Mouse (Mus musculus): Measurements from ENCODE around the gene Mrps6. TPM values are rescaled to one million over a fixed set of nuclear protein-coding genes. Genes with fewer than 3 reads are reported as not detected.

The Mrps6 gene
- polyA plus RNA-seq, 1 experiment from 2014 or later = 149 TPM

DNA sequence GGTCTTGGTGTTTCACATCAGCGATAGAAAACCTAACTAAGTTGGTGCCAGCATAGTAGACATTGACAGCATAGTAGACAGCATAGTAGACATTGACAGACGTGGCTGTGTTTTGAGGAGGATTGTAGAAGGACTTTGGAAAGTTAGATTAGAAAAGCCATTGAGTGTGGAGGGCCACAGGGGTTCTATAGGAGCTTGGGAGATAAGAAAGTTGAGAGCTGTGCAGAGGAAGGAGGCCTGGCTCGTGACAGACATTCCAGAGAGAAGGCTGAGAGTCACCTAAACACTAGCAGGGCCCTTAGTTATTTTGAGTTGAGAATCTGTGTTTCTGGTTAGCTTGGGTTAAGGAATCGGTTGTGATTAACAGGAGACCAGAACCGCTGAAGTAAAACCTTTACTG is 69.6 kb downstream of the Mrps6 start:
- Histone ChIP-seq H3K4me1 (ENCODE audit: control insufficient read depth in 2 of 2, insufficient read depth in 2 of 2, low read length in 2 of 2) (no peaks in the 10 kb centered on the region), H3K4me2 (ENCODE audit: low read length) (no peak overlapping the region), H3K9ac (ENCODE audit: low read length) (no peak overlapping the region), H3K27me3 (ENCODE audit: control insufficient read depth, insufficient read depth, low read length) (no peaks in the 10 kb centered on the region), H3K36me3 (ENCODE audit: control insufficient read depth, insufficient read depth, low read length) (no peaks in the 10 kb centered on the region), H3K9me3 (ENCODE audit: control insufficient read depth, low read length) (peaks cover 9% of the 10 kb centered on the region), H3K27ac (replicated peaks in 1 of 2; ENCODE audit: control insufficient read depth in 1 of 2, insufficient read depth in 1 of 2, low read depth in 2 of 2, low read length in 2 of 2) (no peak overlapping the region), H3K4me3 (ENCODE audit: control insufficient read depth in 1 of 2, insufficient read depth in 1 of 2, low read depth in 1 of 2, low read length in 2 of 2) (no peak overlapping the region)
- ATAC-seq (ENCODE audit: insufficient number of reproducible peaks, insufficient read depth, low FRiP score, low read depth) = no peak
- WGBS = 53% methylated on average over 5 of the region's 5 CpGs

- Histone ChIP-seq H3K27ac (replicated peaks in 1 of 2; ENCODE audit: control insufficient read depth in 1 of 2, insufficient read depth in 1 of 2, low read depth in 2 of 2, low read length in 2 of 2) (no peak overlapping the region), H3K9ac (ENCODE audit: low read length) (no peak overlapping the region), H3K9me3 (ENCODE audit: control insufficient read depth, low read length) (peaks cover 2% of the 10 kb centered on the region; the same call in 1 of the 2 replicates), H3K4me1 (ENCODE audit: control insufficient read depth in 2 of 2, insufficient read depth in 2 of 2, low read length in 2 of 2) (no peaks in the 10 kb centered on the region), H3K4me2 (ENCODE audit: low read length) (no peak overlapping the region), H3K4me3 (ENCODE audit: control insufficient read depth in 1 of 2, insufficient read depth in 1 of 2, low read depth in 1 of 2, low read length in 2 of 2) (no peak overlapping the region), H3K36me3 (ENCODE audit: control insufficient read depth, insufficient read depth, low read length) (no peaks in the 10 kb centered on the region), H3K27me3 (ENCODE audit: control insufficient read depth, insufficient read depth, low read length) (no peaks in the 10 kb centered on the region)
- ATAC-seq (ENCODE audit: insufficient number of reproducible peaks, insufficient read depth, low FRiP score, low read depth) = no peak
- 91% methylated on average over 8 of the region's 8 CpGs for WGBS
Measured at GRCm38 (mm10) chr16:92129843-92130242, 71.8 kb downstream of the Mrps6 start.

DNA sequence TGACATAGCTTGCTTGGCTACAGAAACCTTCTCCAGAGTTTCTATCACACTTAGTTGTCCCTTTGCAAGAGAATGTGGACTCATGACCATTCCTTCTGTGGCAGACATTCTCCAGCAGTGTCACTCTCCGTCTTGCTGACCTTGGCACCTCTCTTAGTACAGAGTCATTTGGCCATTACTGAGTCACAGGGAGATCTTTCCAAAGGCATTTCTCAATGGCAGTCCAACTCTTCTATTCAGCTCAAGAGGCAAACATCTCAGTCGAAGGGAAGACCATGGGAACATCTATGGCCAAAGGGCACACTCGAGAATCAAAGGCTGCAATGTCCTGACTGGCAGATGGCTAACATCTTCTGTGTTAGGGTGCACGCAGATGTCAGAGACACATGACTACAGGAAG is 74.4 kb downstream of the Mrps6 start:
- H3K27ac ChIP-seq (replicated peaks in 1 of 2; ENCODE audit: control insufficient read depth in 1 of 2, insufficient read depth in 1 of 2, low read depth in 2 of 2, low read length in 2 of 2) = no peak overlapping the region
- 70% methylated on average over 4 of the region's 4 CpGs for WGBS
- no peaks in the 10 kb centered on the region for H3K27me3 ChIP-seq (ENCODE audit: control insufficient read depth, insufficient read depth, low read length)
- no peaks in the 10 kb centered on the region for H3K9me3 ChIP-seq (ENCODE audit: control insufficient read depth, low read length)
- no peak overlapping the region for H3K4me2 ChIP-seq (ENCODE audit: low read length)
- H3K4me1 ChIP-seq (ENCODE audit: control insufficient read depth in 2 of 2, insufficient read depth in 2 of 2, low read length in 2 of 2) = no peaks in the 10 kb centered on the region
- no peaks in the 10 kb centered on the region for H3K36me3 ChIP-seq (ENCODE audit: control insufficient read depth, insufficient read depth, low read length)
- no peak for ATAC-seq (ENCODE audit: insufficient number of reproducible peaks, insufficient read depth, low FRiP score, low read depth)
- no peak overlapping the region for H3K9ac ChIP-seq (ENCODE audit: low read length)
- H3K4me3 ChIP-seq (ENCODE audit: control insufficient read depth in 1 of 2, insufficient read depth in 1 of 2, low read depth in 1 of 2, low read length in 2 of 2) = no peak overlapping the region

- Histone ChIP-seq H3K27ac (replicated peaks in 1 of 2; ENCODE audit: control insufficient read depth in 1 of 2, insufficient read depth in 1 of 2, low read depth in 2 of 2, low read length in 2 of 2) (no peak overlapping the region), H3K9ac (ENCODE audit: low read length) (no peak overlapping the region), H3K27me3 (ENCODE audit: control insufficient read depth, insufficient read depth, low read length) (no peaks in the 10 kb centered on the region), H3K4me3 (ENCODE audit: control insufficient read depth in 1 of 2, insufficient read depth in 1 of 2, low read depth in 1 of 2, low read length in 2 of 2) (no peak overlapping the region), H3K9me3 (ENCODE audit: control insufficient read depth, low read length) (no peaks in the 10 kb centered on the region), H3K4me1 (ENCODE audit: control insufficient read depth in 2 of 2, insufficient read depth in 2 of 2, low read length in 2 of 2) (peaks cover 0 to 5% of the 10 kb centered on the region in 2 experiments; a peak in 1 of 4 replicates), H3K36me3 (ENCODE audit: control insufficient read depth, insufficient read depth, low read length) (no peaks in the 10 kb centered on the region), H3K4me2 (ENCODE audit: low read length) (no peak overlapping the region)
- 83% methylated on average over 11 of the region's 11 CpGs for WGBS
- ATAC-seq (ENCODE audit: insufficient number of reproducible peaks, insufficient read depth, low FRiP score, low read depth) = no peak
Measured at GRCm38 (mm10) chr16:92134148-92134764, 76.2 kb downstream of the Mrps6 start.

GRCm38 (mm10) chr16:92136275-92136674 is 78.2 kb downstream of the Mrps6 start:
- Histone ChIP-seq H3K9me3 (ENCODE audit: control insufficient read depth, low read length) (no peaks in the 10 kb centered on the region), H3K4me1 (ENCODE audit: control insufficient read depth in 2 of 2, insufficient read depth in 2 of 2, low read length in 2 of 2) (peaks cover 0 to 5% of the 10 kb centered on the region in 2 experiments; a peak in 1 of 4 replicates), H3K4me2 (ENCODE audit: low read length) (no peak overlapping the region), H3K9ac (ENCODE audit: low read length) (no peak overlapping the region), H3K27me3 (ENCODE audit: control insufficient read depth, insufficient read depth, low read length) (no peaks in the 10 kb centered on the region), H3K4me3 (ENCODE audit: control insufficient read depth in 1 of 2, insufficient read depth in 1 of 2, low read depth in 1 of 2, low read length in 2 of 2) (no peak overlapping the region), H3K36me3 (ENCODE audit: control insufficient read depth, insufficient read depth, low read length) (no peaks in the 10 kb centered on the region), H3K27ac (replicated peaks in 1 of 2; ENCODE audit: control insufficient read depth in 1 of 2, insufficient read depth in 1 of 2, low read depth in 2 of 2, low read length in 2 of 2) (no peak overlapping the region)
- no peak for ATAC-seq (ENCODE audit: insufficient number of reproducible peaks, insufficient read depth, low FRiP score, low read depth)
- 85% methylated on average over 15 of the region's 15 CpGs for WGBS

GRCm38 (mm10) chr16:92139386-92140261 is 81.6 kb downstream of the Mrps6 start:
- Histone ChIP-seq H3K9me3 (ENCODE audit: control insufficient read depth, low read length) (no peaks in the 10 kb centered on the region), H3K4me3 (ENCODE audit: control insufficient read depth in 1 of 2, insufficient read depth in 1 of 2, low read depth in 1 of 2, low read length in 2 of 2) (no peak overlapping the region), H3K27me3 (ENCODE audit: control insufficient read depth, insufficient read depth, low read length) (no peaks in the 10 kb centered on the region), H3K27ac (replicated peaks in 1 of 2; ENCODE audit: control insufficient read depth in 1 of 2, insufficient read depth in 1 of 2, low read depth in 2 of 2, low read length in 2 of 2) (no peak overlapping the region), H3K4me1 (ENCODE audit: control insufficient read depth in 2 of 2, insufficient read depth in 2 of 2, low read length in 2 of 2) (peaks cover 0 to 5% of the 10 kb centered on the region in 2 experiments; a peak in 1 of 4 replicates), H3K36me3 (ENCODE audit: control insufficient read depth, insufficient read depth, low read length) (no peaks in the 10 kb centered on the region), H3K9ac (ENCODE audit: low read length) (0 out of 2 replicates have a peak overlapping the region, but pooled peaks have one; percentile 3), H3K4me2 (ENCODE audit: low read length) (no peak overlapping the region)
- WGBS = 58% methylated on average over 15 of the region's 15 CpGs
- no peak for ATAC-seq (ENCODE audit: insufficient number of reproducible peaks, insufficient read depth, low FRiP score, low read depth)

- Histone ChIP-seq H3K9ac (ENCODE audit: low read length) (no peak overlapping the region), H3K27ac (replicated peaks in 1 of 2; ENCODE audit: control insufficient read depth in 1 of 2, insufficient read depth in 1 of 2, low read depth in 2 of 2, low read length in 2 of 2) (no peak overlapping the region), H3K36me3 (ENCODE audit: control insufficient read depth, insufficient read depth, low read length) (no peaks in the 10 kb centered on the region), H3K27me3 (ENCODE audit: control insufficient read depth, insufficient read depth, low read length) (no peaks in the 10 kb centered on the region), H3K4me2 (ENCODE audit: low read length) (no peak overlapping the region), H3K4me3 (ENCODE audit: control insufficient read depth in 1 of 2, insufficient read depth in 1 of 2, low read depth in 1 of 2, low read length in 2 of 2) (no peak overlapping the region), H3K4me1 (ENCODE audit: control insufficient read depth in 2 of 2, insufficient read depth in 2 of 2, low read length in 2 of 2) (peaks cover 0 to 5% of the 10 kb centered on the region in 2 experiments; a peak in 1 of 4 replicates), H3K9me3 (ENCODE audit: control insufficient read depth, low read length) (no peaks in the 10 kb centered on the region)
- WGBS = 78% methylated on average over 9 of the region's 9 CpGs
- ATAC-seq (ENCODE audit: insufficient number of reproducible peaks, insufficient read depth, low FRiP score, low read depth) = no peak
Measured at GRCm38 (mm10) chr16:92140328-92140727, 82.3 kb downstream of the Mrps6 start.

Data from heart, embryonic 14.5 days (tissue).